Mouse (Mus musculus) liver, postnatal 0 days (tissue): ENCODE measurements around the gene Adnp. TPM values are rescaled to one million over a fixed set of nuclear protein-coding genes. Genes with fewer than 3 reads are reported as not detected.

Experiments used
- ATAC-seq: fragments of 200-750 bp; cut with Nextera tagmentation; 2 replicates; pipeline ENCODE4 v1.8.0; 2017; ENCODE audit warnings: mild to moderate bottlenecking, moderate library complexity
- DNase-seq: peaks from one replicate; pipeline ENCODE4 v3.0.0-alpha.2; 2016
- H3K27ac ChIP-seq: fragments of 300-500 bp; sonication (generic); 2 replicates; pipeline ENCODE4 v1.5.1; 2014; ENCODE audit warnings: antibody characterized with exemption, moderate library complexity, mild to moderate bottlenecking, low read depth
- H3K27me3 ChIP-seq: fragments of 300-500 bp; sonication (generic); 2 replicates; pipeline ENCODE4 v1.6.1; 2014; ENCODE audit warnings: low read length, control low read depth, mixed read lengths; ENCODE audit not compliant: insufficient read depth
- H3K36me3 ChIP-seq: fragments of 300-500 bp; sonication (generic); replicated peaks from 2 replicates; pipeline ENCODE4 v1.6.1; 2014; ENCODE audit warnings: mild to moderate bottlenecking, control low read depth, low read length, moderate library complexity, mixed read lengths; ENCODE audit not compliant: insufficient read depth
- H3K4me1 ChIP-seq: fragments of 300-500 bp; sonication (generic); 2 replicates; pipeline ENCODE4 v1.6.1; 2014; ENCODE audit warnings: antibody characterized with exemption, mild to moderate bottlenecking, control low read depth; ENCODE audit not compliant: insufficient read depth
- H3K4me2 ChIP-seq: fragments of 300-500 bp; sonication (generic); 2 replicates; pipeline ENCODE4 v1.6.1; 2014; ENCODE audit warnings: low read depth, mild to moderate bottlenecking, low read length, moderate library complexity, mixed read lengths
- H3K4me3 ChIP-seq: fragments of 300-500 bp; sonication (generic); 2 replicates; pipeline ENCODE4 v1.5.1; 2014; ENCODE audit warnings: low read depth, low read length
- H3K9ac ChIP-seq: fragments of 300-500 bp; sonication (generic); replicated peaks from 2 replicates; pipeline ENCODE4 v1.6.1; 2014; ENCODE audit warnings: mild to moderate bottlenecking, moderate library complexity
- H3K9me3 ChIP-seq: fragments of 300-500 bp; sonication (generic); 2 replicates; pipeline ENCODE4 v1.6.1; 2016; ENCODE audit warnings: mild to moderate bottlenecking, control low read depth, low read length, mixed read lengths
- CTCF ChIP-seq: sonication (generic); IDR thresholded peaks from 2 replicates; pipeline ENCODE4 v1.5.1; 2016; ENCODE audit warnings: antibody characterized with exemption, low read depth
- EP300 ChIP-seq: IDR thresholded peaks from 2 replicates; pipeline ENCODE4 v1.6.1; 2016; ENCODE audit warnings: antibody characterized with exemption, low read depth, mild to moderate bottlenecking
- WGBS: fragments of 180-500 bp; shearing (Covaris S2); extraction: QIAGEN DNeasy Blood & Tissue Kit; methylation state at CpG from one replicate; pipeline ENCODE4 v1.1.7; 2014; ENCODE audit not compliant: insufficient replicate concordance; 5-methylcytosine and 5-hydroxymethylcytosine counted together
- microRNA-seq: library from miRNA; unstranded; fragments of <30 nt; microRNA quantifications from one replicate; pipeline ENCODE4, GENCODE M21; 2016
- polyA plus RNA-seq: library from polyadenylated mRNA; unstranded; fragments of >200 nt; fragmentation: Nextera tagmentation; extraction: Ambion mirVana; gene quantifications from 2 replicates; pipeline ENCODE4 v1.2.1, GENCODE M21; 2015

Adnp gene
- polyA plus RNA-seq, 1 experiment from 2014 or later: 3.5 TPM

DNA sequence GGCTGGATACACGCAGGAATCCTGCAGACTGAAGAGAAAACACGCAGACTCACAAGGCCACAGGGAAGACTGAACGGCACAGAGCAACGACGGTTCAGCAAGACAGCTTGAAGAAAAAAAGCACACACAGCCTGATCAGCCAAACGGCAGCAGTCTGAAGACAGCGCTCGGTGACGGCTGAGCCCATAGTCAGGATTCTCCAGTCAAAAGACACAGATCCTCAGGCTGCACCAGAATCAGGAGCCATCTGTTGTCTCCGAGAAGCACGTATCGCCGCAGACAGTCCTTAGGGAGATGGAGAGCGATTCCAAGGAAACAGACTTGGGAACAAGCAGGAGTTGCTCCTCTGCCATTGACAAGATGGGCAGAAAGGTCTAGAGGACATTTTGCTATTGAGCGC, 69.8 kb downstream of the Adnp start:
- no peaks in the 10 kb centered on the region for H3K9me3 ChIP-seq

More for the DNA sequence above, 69.8 kb downstream of the Adnp start:
- Histone ChIP-seq H3K4me2 (no peak overlapping the region), H3K27ac (no peak overlapping the region), H3K27me3 (no peaks in the 10 kb centered on the region), H3K4me1 (no peaks in the 10 kb centered on the region), H3K36me3 (no peaks in the 10 kb centered on the region), H3K4me3 (no peak overlapping the region), H3K9ac (no peak overlapping the region)
- ATAC-seq (no peak), DNase-seq (no peak)
- TF ChIP-seq CTCF (no peak), EP300 (no peak)
- WGBS: 79% methylated on average over 15 of the region's 15 CpGs

Small RNAs within 50 kb of the gene (microRNA-seq; reads per million reads assigned to microRNA genes)
- not detected for gene Gm24561

Other genes starting within 250 kb of the Adnp start
- 1.4 TPM in 2 replicates for gene Ripor3, start 196.5 kb downstream of the Adnp start, polyA plus RNA-seq
- 2.3 and 2.7 TPM in 2 replicates for gene Pard6b, start 126.1 kb downstream of the Adnp start, polyA plus RNA-seq
- gene Gm20716, start 23.3 kb upstream of the Adnp start, polyA plus RNA-seq: 1.9 and 2.8 TPM in 2 replicates
- 87.3 and 105 TPM in 2 replicates for gene Dpm1, start 23.5 kb upstream of the Adnp start, polyA plus RNA-seq
- gene Mocs3, start 23.5 kb upstream of the Adnp start, polyA plus RNA-seq: 3.6 and 4.9 TPM in 2 replicates
- gene Kcng1, start 74.6 kb upstream of the Adnp start, polyA plus RNA-seq: 0.07 TPM in 1 of 2 replicates, not detected in the other